Mouse (Mus musculus): ENCODE results near the gene Gm12166. TPM values are rescaled to one million over a fixed set of nuclear protein-coding genes. Genes with fewer than 3 reads are reported as not detected.
A peak's percentile ranks its signal among the peaks of the same experiment; 100 is the strongest.

Gm12166 gene
- polyA plus RNA-seq, 1 experiment from 2014 or later: 7.3 TPM

GRCm38 (mm10) chr11:46083835-46084444, 31.8 kb upstream of the Gm12166 start:
- no peaks in the 10 kb centered on the region for H3K36me3 ChIP-seq
- H3K9ac ChIP-seq: no peak overlapping the region
- peaks cover 9% of the 10 kb centered on the region; the same call in 1 of the 2 replicates for H3K4me1 ChIP-seq (replicated peaks)
- no peak overlapping the region for H3K4me3 ChIP-seq (replicated peaks)
- H3K27me3 ChIP-seq (replicated peaks): no peaks in the 10 kb centered on the region
- peak overlapping the region; percentile 49; the same call in 1 of the 2 replicates for H3K27ac ChIP-seq
- H3K9me3 ChIP-seq: no peaks in the 10 kb centered on the region
- no peak for ATAC-seq
- no peak overlapping the region for H3K4me2 ChIP-seq (replicated peaks)
- whole genome bisulfite sequencing: 80% methylated on average over 11 of the region's 11 CpGs

- WGBS: 70% methylated on average over 3 of the region's 3 CpGs
- no peak for ATAC-seq
Observed at GRCm38 (mm10) chr11:46083405-46083804, 31.3 kb upstream of the Gm12166 start.

GRCm38 (mm10) chr11:46081075-46081474, 29.0 kb upstream of the Gm12166 start:
- Histone ChIP-seq H3K36me3 (peaks cover 10% of the 10 kb centered on the region; the same call in 1 of the 2 replicates), H3K4me1 (replicated peaks) (0 out of 2 replicates have a peak, but pooled peaks cover 2% of the 10 kb centered on the region), H3K9me3 (no peaks in the 10 kb centered on the region), H3K4me2 (replicated peaks) (no peak overlapping the region), H3K4me3 (replicated peaks) (no peak overlapping the region), H3K27me3 (replicated peaks) (no peaks in the 10 kb centered on the region), H3K9ac (no peak overlapping the region), H3K27ac (no peak overlapping the region)
- WGBS: 85% methylated on average over 2 of the region's 2 CpGs
- no peak for ATAC-seq

More at GRCm38 (mm10) chr11:46083405-46083804, 31.3 kb upstream of the Gm12166 start:
- no peaks in the 10 kb centered on the region for H3K27me3 ChIP-seq (replicated peaks)
- H3K9me3 ChIP-seq: no peaks in the 10 kb centered on the region
- H3K4me2 ChIP-seq (replicated peaks): no peak overlapping the region
- 0 out of 2 replicates have a peak, but pooled peaks cover 4% of the 10 kb centered on the region for H3K36me3 ChIP-seq
- H3K4me3 ChIP-seq (replicated peaks): no peak overlapping the region
- H3K9ac ChIP-seq: no peak overlapping the region
- H3K4me1 ChIP-seq (replicated peaks): 0 out of 2 replicates have a peak, but pooled peaks cover 3% of the 10 kb centered on the region
- no peak overlapping the region for H3K27ac ChIP-seq

- Histone ChIP-seq H3K4me3 (replicated peaks) (no peak overlapping the region), H3K4me2 (replicated peaks) (no peak overlapping the region), H3K27me3 (replicated peaks) (no peaks in the 10 kb centered on the region), H3K9ac (no peak overlapping the region), H3K27ac (no peak overlapping the region), H3K9me3 (no peaks in the 10 kb centered on the region), H3K4me1 (replicated peaks) (peaks cover 11% of the 10 kb centered on the region), H3K36me3 (peaks cover 10% of the 10 kb centered on the region; the same call in 1 of the 2 replicates)
- ATAC-seq: peak; percentile 80; the same call in 1 of the 2 replicates
- WGBS: 86% methylated on average over 7 of the region's 7 CpGs
Observed at GRCm38 (mm10) chr11:46077732-46078375, 25.7 kb upstream of the Gm12166 start.

GRCm38 (mm10) chr11:46077304-46077703, 25.2 kb upstream of the Gm12166 start:
- H3K9me3 ChIP-seq: no peaks in the 10 kb centered on the region
- no peak overlapping the region for H3K4me2 ChIP-seq (replicated peaks)
- H3K27ac ChIP-seq: no peak overlapping the region
- no peak overlapping the region for H3K4me3 ChIP-seq (replicated peaks)
- no peak for ATAC-seq
- WGBS: 84% methylated on average over 5 of the region's 5 CpGs
- H3K4me1 ChIP-seq (replicated peaks): peaks cover 15% of the 10 kb centered on the region
- no peaks in the 10 kb centered on the region for H3K27me3 ChIP-seq (replicated peaks)
- no peak overlapping the region for H3K9ac ChIP-seq
- peaks cover 10% of the 10 kb centered on the region; the same call in 1 of the 2 replicates for H3K36me3 ChIP-seq

GRCm38 (mm10) chr11:46076442-46077158, 24.5 kb upstream of the Gm12166 start:
- Histone ChIP-seq H3K4me2 (replicated peaks) (no peak overlapping the region), H3K27ac (no peak overlapping the region), H3K9ac (no peak overlapping the region), H3K9me3 (no peaks in the 10 kb centered on the region), H3K27me3 (replicated peaks) (no peaks in the 10 kb centered on the region), H3K4me1 (replicated peaks) (peaks cover 15% of the 10 kb centered on the region), H3K4me3 (replicated peaks) (no peak overlapping the region), H3K36me3 (peaks cover 10% of the 10 kb centered on the region; the same call in 1 of the 2 replicates)
- no peak for ATAC-seq
- 93% methylated on average over 11 of the region's 11 CpGs for WGBS

GRCm38 (mm10) chr11:46075507-46075906, 23.4 kb upstream of the Gm12166 start:
- Histone ChIP-seq H3K36me3 (peaks cover 10% of the 10 kb centered on the region; the same call in 1 of the 2 replicates), H3K27me3 (replicated peaks) (no peaks in the 10 kb centered on the region), H3K9ac (no peak overlapping the region), H3K27ac (no peak overlapping the region), H3K9me3 (no peaks in the 10 kb centered on the region), H3K4me1 (replicated peaks) (peaks cover 15% of the 10 kb centered on the region), H3K4me3 (replicated peaks) (no peak overlapping the region), H3K4me2 (replicated peaks) (no peak overlapping the region)
- WGBS: 67% methylated on average over 3 of the region's 3 CpGs
- no peak for ATAC-seq

- H3K4me1 ChIP-seq (replicated peaks): peaks cover 26% of the 10 kb centered on the region
- H3K4me2 ChIP-seq (replicated peaks): no peak overlapping the region
- no peak overlapping the region for H3K27ac ChIP-seq
Observed at GRCm38 (mm10) chr11:46073850-46074688, 21.9 kb upstream of the Gm12166 start.

GRCm38 (mm10) chr11:46073061-46073849, 21.1 kb upstream of the Gm12166 start:
- 0 out of 2 replicates have a peak, but pooled peaks have one; percentile 13 for ATAC-seq
- Histone ChIP-seq H3K4me3 (replicated peaks) (no peak overlapping the region), H3K36me3 (peaks cover 6% of the 10 kb centered on the region; the same call in 1 of the 2 replicates), H3K9ac (no peak overlapping the region), H3K27ac (peak overlapping the region; percentile 51; the same call in 1 of the 2 replicates), H3K27me3 (replicated peaks) (no peaks in the 10 kb centered on the region), H3K9me3 (no peaks in the 10 kb centered on the region), H3K4me2 (replicated peaks) (no peak overlapping the region), H3K4me1 (replicated peaks) (peaks cover 32% of the 10 kb centered on the region)
- 50% methylated on average over 15 of the region's 15 CpGs for WGBS

More at GRCm38 (mm10) chr11:46073850-46074688, 21.9 kb upstream of the Gm12166 start:
- 91% methylated on average over 17 of the region's 17 CpGs for WGBS
- no peaks in the 10 kb centered on the region for H3K9me3 ChIP-seq
- no peaks in the 10 kb centered on the region for H3K27me3 ChIP-seq (replicated peaks)
- ATAC-seq: no peak
- peaks cover 10% of the 10 kb centered on the region; the same call in 1 of the 2 replicates for H3K36me3 ChIP-seq
- H3K9ac ChIP-seq: no peak overlapping the region
- no peak overlapping the region for H3K4me3 ChIP-seq (replicated peaks)

GRCm38 (mm10) chr11:46072466-46073060, 20.4 kb upstream of the Gm12166 start:
- Histone ChIP-seq H3K36me3 (peaks cover 3% of the 10 kb centered on the region; the same call in 1 of the 2 replicates), H3K9me3 (no peaks in the 10 kb centered on the region), H3K27ac (0 out of 2 replicates have a peak overlapping the region, but pooled peaks have one; percentile 3), H3K4me2 (replicated peaks) (no peak overlapping the region), H3K4me3 (replicated peaks) (no peak overlapping the region), H3K9ac (no peak overlapping the region), H3K27me3 (replicated peaks) (no peaks in the 10 kb centered on the region), H3K4me1 (replicated peaks) (peaks cover 32% of the 10 kb centered on the region)
- ATAC-seq: no peak
- 64% methylated on average over 8 of the region's 8 CpGs for WGBS
